Mouse (Mus musculus): Measurements from ENCODE around the gene Sema4g.

GRCm38 (mm10) chr19:45005444-45005843 lies 16.5 kb downstream of the Sema4g start, which contains the start of gene Twnk:
- TF ChIP-seq CTCF (IDR thresholded peaks at IDR 0.05; ENCODE audit: control insufficient read depth, insufficient read depth, low read length) (no peak), POLR2A (IDR thresholded peaks at IDR 0.05; ENCODE audit: borderline replicate concordance, control insufficient read depth, low read depth, low read length) (no peak)
